Mouse (Mus musculus) embryonic facial prominence, embryonic 10.5 days (tissue): ENCODE results near the gene Tatdn2. TPM values are rescaled to one million over a fixed set of nuclear protein-coding genes. Genes with fewer than 3 reads are reported as not detected.
"Not testable (repeated sequence)": the region's sequence is repeated elsewhere in the genome, so short reads cannot be mapped to it uniquely, and the experiment has no call there.

Experiments used
- DNase-seq: peaks from one replicate; pipeline ENCODE4 v3.0.0-alpha.2; 2017; ENCODE audit warnings: low spot score
- H3K27ac ChIP-seq: fragments of 300-500 bp; sonication (generic); replicated peaks from 2 replicates; pipeline ENCODE4 v1.5.1; 2016; ENCODE audit warnings: mild to moderate bottlenecking
- H3K27me3 ChIP-seq: fragments of 300-500 bp; sonication (generic); replicated peaks from 2 replicates; pipeline ENCODE4 v1.6.1; 2016; ENCODE audit warnings: low read depth, mild to moderate bottlenecking; ENCODE audit not compliant: poor library complexity, severe bottlenecking
- H3K36me3 ChIP-seq: fragments of 300-500 bp; sonication (generic); replicated peaks from 2 replicates; pipeline ENCODE4 v1.6.1; 2016; ENCODE audit warnings: mild to moderate bottlenecking, moderate library complexity
- H3K4me1 ChIP-seq: fragments of 300-500 bp; sonication (generic); 2 replicates; pipeline ENCODE4 v1.6.1; 2016
- H3K4me3 ChIP-seq: fragments of 300-500 bp; sonication (generic); 2 replicates; pipeline ENCODE4 v1.5.1; 2016; ENCODE audit warnings: mild to moderate bottlenecking, moderate library complexity
- H3K9me3 ChIP-seq: fragments of 300-500 bp; sonication (generic); 2 replicates; pipeline ENCODE4 v1.6.1; 2016; ENCODE audit warnings: mild to moderate bottlenecking
- WGBS: fragments of 180-500 bp; shearing (Covaris S2); methylation state at CpG from one replicate; pipeline ENCODE4 v1.1.7; 2016; 5-methylcytosine and 5-hydroxymethylcytosine counted together
- polyA plus RNA-seq: library from polyadenylated mRNA; unstranded; fragments of >200 nt; fragmentation: Nextera tagmentation; extraction: Ambion mirVana; gene quantifications from 2 replicates; pipeline ENCODE4 v1.2.1, GENCODE M21; 2016

Gene Tatdn2
- polyA plus RNA-seq, 1 experiment from 2014 or later = 0.72 TPM

GRCm38 (mm10) chr6:113660492-113661352, 36.1 kb upstream of the Tatdn2 start:
- WGBS = 69% methylated on average over 14 of the region's 14 CpGs
- Histone ChIP-seq H3K9me3 (no peaks in the 10 kb centered on the region), H3K27ac (peak overlapping the region; percentile 44; the same call in 1 of the 2 replicates), H3K4me1 (peaks cover 25% of the 10 kb centered on the region), H3K27me3 (no peaks in the 10 kb centered on the region), H3K4me3 (no peak overlapping the region), H3K36me3 (no peaks in the 10 kb centered on the region)
- DNase-seq = no peak

- Histone ChIP-seq H3K9me3 (no peaks in the 10 kb centered on the region), H3K27ac (peak overlapping the region; percentile 44; the same call in 1 of the 2 replicates)
- DNase-seq = no peak
These were observed 35.3 kb upstream of the Tatdn2 start for GRCm38 (mm10) chr6:113661353-113662241.

GRCm38 (mm10) chr6:113662964-113663700, 33.7 kb upstream of the Tatdn2 start:
- 94% methylated on average over 8 of the region's 8 CpGs for WGBS
- Histone ChIP-seq H3K27ac (no peak overlapping the region), H3K27me3 (no peaks in the 10 kb centered on the region), H3K4me3 (no peak overlapping the region), H3K36me3 (no peaks in the 10 kb centered on the region), H3K9me3 (no peaks in the 10 kb centered on the region), H3K4me1 (peaks cover 33% of the 10 kb centered on the region)
- DNase-seq = no peak

More at GRCm38 (mm10) chr6:113661353-113662241, 35.3 kb upstream of the Tatdn2 start:
- no peaks in the 10 kb centered on the region for H3K36me3 ChIP-seq
- H3K27me3 ChIP-seq = no peaks in the 10 kb centered on the region
- 53% methylated on average over 12 of the region's 12 CpGs for WGBS
- H3K4me3 ChIP-seq = no peak overlapping the region
- H3K4me1 ChIP-seq = peaks cover 25% of the 10 kb centered on the region

GRCm38 (mm10) chr6:113664305-113664704, 32.5 kb upstream of the Tatdn2 start:
- Histone ChIP-seq H3K36me3 (no peaks in the 10 kb centered on the region), H3K4me3 (no peak overlapping the region), H3K9me3 (no peaks in the 10 kb centered on the region), H3K4me1 (peaks cover 44% of the 10 kb centered on the region), H3K27ac (no peak overlapping the region; the same call in 1 of the 2 replicates), H3K27me3 (no peaks in the 10 kb centered on the region)
- no peak for DNase-seq
- 91% methylated on average over 7 of the region's 7 CpGs for WGBS

GRCm38 (mm10) chr6:113667611-113668122, 29.2 kb upstream of the Tatdn2 start:
- Histone ChIP-seq H3K27me3 (no peaks in the 10 kb centered on the region), H3K4me3 (no peak overlapping the region), H3K27ac (peak overlapping the region; percentile 52; the same call in 1 of the 2 replicates), H3K9me3 (no peaks in the 10 kb centered on the region), H3K36me3 (no peaks in the 10 kb centered on the region), H3K4me1 (peaks cover 36% of the 10 kb centered on the region)
- no peak for DNase-seq
- 53% methylated on average over 8 of the region's 8 CpGs for WGBS

- peaks cover 36% of the 10 kb centered on the region for H3K4me1 ChIP-seq
- no peaks in the 10 kb centered on the region for H3K9me3 ChIP-seq
- H3K4me3 ChIP-seq = peak overlapping the region; percentile 21; the same call in 1 of the 2 replicates
- peak; percentile 73 for DNase-seq
- no peaks in the 10 kb centered on the region for H3K27me3 ChIP-seq
- 32% methylated on average over 15 of the region's 15 CpGs for WGBS
- H3K27ac ChIP-seq = peak overlapping the region; percentile 81
- no peaks in the 10 kb centered on the region for H3K36me3 ChIP-seq
These were observed 28.3 kb upstream of the Tatdn2 start for GRCm38 (mm10) chr6:113668287-113669154.

GRCm38 (mm10) chr6:113669821-113670220, 27.0 kb upstream of the Tatdn2 start:
- H3K4me3 ChIP-seq = no peak overlapping the region
- no peaks in the 10 kb centered on the region for H3K9me3 ChIP-seq
- H3K27me3 ChIP-seq = no peaks in the 10 kb centered on the region
- WGBS = 72% methylated on average over 7 of the region's 7 CpGs
- H3K4me1 ChIP-seq = peaks cover 36% of the 10 kb centered on the region
- H3K36me3 ChIP-seq = no peaks in the 10 kb centered on the region
- no peak for DNase-seq
- peak overlapping the region; percentile 81; the same call in 1 of the 2 replicates for H3K27ac ChIP-seq

- H3K27me3 ChIP-seq, H3K36me3 ChIP-seq, DNase-seq, H3K27ac ChIP-seq, H3K9me3 ChIP-seq, H3K4me3 ChIP-seq: not testable (repeated sequence)
- H3K4me1 ChIP-seq = peaks cover 36% of the 10 kb centered on the region
- WGBS = 86% methylated on average over 1 of the region's 1 CpGs
These were observed 24.8 kb upstream of the Tatdn2 start for GRCm38 (mm10) chr6:113672029-113672428.

GRCm38 (mm10) chr6:113672989-113673388, 23.9 kb upstream of the Tatdn2 start:
- H3K27ac ChIP-seq = no peak overlapping the region
- H3K27me3 ChIP-seq = no peaks in the 10 kb centered on the region
- WGBS = 84% methylated on average over 6 of the region's 6 CpGs
- H3K4me1 ChIP-seq = peaks cover 33% of the 10 kb centered on the region
- H3K9me3 ChIP-seq = no peaks in the 10 kb centered on the region
- no peak for DNase-seq
- H3K4me3 ChIP-seq = no peak overlapping the region
- H3K36me3 ChIP-seq = no peaks in the 10 kb centered on the region

GRCm38 (mm10) chr6:113675234-113675633, 21.6 kb upstream of the Tatdn2 start:
- Histone ChIP-seq H3K4me1 (peaks cover 17% of the 10 kb centered on the region), H3K9me3 (no peaks in the 10 kb centered on the region), H3K27me3 (no peaks in the 10 kb centered on the region), H3K4me3 (no peak overlapping the region), H3K27ac (no peak overlapping the region), H3K36me3 (no peaks in the 10 kb centered on the region)
- DNase-seq = no peak
- 82% methylated on average over 4 of the region's 4 CpGs for WGBS

GRCm38 (mm10) chr6:113675991-113676390, 20.9 kb upstream of the Tatdn2 start:
- Histone ChIP-seq H3K27ac (no peak overlapping the region), H3K36me3 (no peaks in the 10 kb centered on the region)
- WGBS = 92% methylated on average over 9 of the region's 9 CpGs

More at GRCm38 (mm10) chr6:113675991-113676390, 20.9 kb upstream of the Tatdn2 start:
- Histone ChIP-seq H3K4me1 (peaks cover 16% of the 10 kb centered on the region), H3K9me3 (no peaks in the 10 kb centered on the region), H3K4me3 (no peak overlapping the region), H3K27me3 (no peaks in the 10 kb centered on the region)
- no peak for DNase-seq
